Mouse (Mus musculus) lung, embryonic 14.5 days (tissue): Measurements from ENCODE around the gene Lrrc28. TPM values are rescaled to one million over a fixed set of nuclear protein-coding genes. Genes with fewer than 3 reads are reported as not detected.

Source experiments
- ATAC-seq: fragments of 200-750 bp; cut with Nextera tagmentation; 2 replicates; pipeline ENCODE4 v1.8.0; 2017; ENCODE audit warnings: mild to moderate bottlenecking, moderate TSS enrichment, moderate library complexity; ENCODE audit not compliant: insufficient read depth
- DNase-seq: peaks from one replicate; pipeline ENCODE4 v3.0.0-alpha.2; 2015
- H3K27ac ChIP-seq: fragments of 300-500 bp; sonication (generic); 2 replicates; pipeline ENCODE4 v1.5.1; 2014; ENCODE audit warnings: low read depth, mild to moderate bottlenecking, moderate library complexity
- H3K27me3 ChIP-seq: fragments of 300-500 bp; sonication (generic); 2 replicates; pipeline ENCODE4 v1.6.1; 2014; ENCODE audit warnings: low read length, control low read depth; ENCODE audit not compliant: insufficient read depth
- H3K36me3 ChIP-seq: fragments of 300-500 bp; sonication (generic); 2 replicates; pipeline ENCODE4 v1.6.1; 2014; ENCODE audit warnings: control low read depth; ENCODE audit not compliant: insufficient read depth
- H3K4me1 ChIP-seq: fragments of 300-500 bp; sonication (generic); 2 replicates; pipeline ENCODE4 v1.6.1; 2014; ENCODE audit warnings: antibody characterized with exemption, control low read depth; ENCODE audit not compliant: insufficient read depth
- H3K4me2 ChIP-seq: fragments of 300-500 bp; sonication (generic); 2 replicates; pipeline ENCODE4 v1.6.1; 2014; ENCODE audit warnings: mild to moderate bottlenecking
- H3K4me3 ChIP-seq: fragments of 300-500 bp; sonication (generic); 2 replicates; pipeline ENCODE4 v1.5.1; 2014; ENCODE audit warnings: low read depth, low read length
- H3K9ac ChIP-seq: fragments of 300-500 bp; sonication (generic); 2 replicates; pipeline ENCODE4 v1.6.1; 2014
- H3K9me3 ChIP-seq: fragments of 300-500 bp; sonication (generic); 2 replicates; pipeline ENCODE4 v1.6.1; 2016; ENCODE audit warnings: low read depth, low read length, control low read depth
- CTCF ChIP-seq: IDR thresholded peaks from 2 replicates; pipeline ENCODE4 v1.5.1; 2016; ENCODE audit warnings: antibody characterized with exemption, low read depth
- WGBS: fragments of 180-500 bp; shearing (Covaris S2); extraction: QIAGEN DNeasy Blood & Tissue Kit; methylation state at CpG from one replicate; pipeline ENCODE4 v1.1.7; 2014; 5-methylcytosine and 5-hydroxymethylcytosine counted together
- polyA plus RNA-seq: library from polyadenylated mRNA; unstranded; fragments of >200 nt; fragmentation: Nextera tagmentation; extraction: Ambion mirVana; gene quantifications from 2 replicates; pipeline ENCODE4 v1.2.1, GENCODE M21; 2014

Gene Lrrc28
- polyA plus RNA-seq, 1 experiment from 2014 or later = 16.6 TPM

DNA sequence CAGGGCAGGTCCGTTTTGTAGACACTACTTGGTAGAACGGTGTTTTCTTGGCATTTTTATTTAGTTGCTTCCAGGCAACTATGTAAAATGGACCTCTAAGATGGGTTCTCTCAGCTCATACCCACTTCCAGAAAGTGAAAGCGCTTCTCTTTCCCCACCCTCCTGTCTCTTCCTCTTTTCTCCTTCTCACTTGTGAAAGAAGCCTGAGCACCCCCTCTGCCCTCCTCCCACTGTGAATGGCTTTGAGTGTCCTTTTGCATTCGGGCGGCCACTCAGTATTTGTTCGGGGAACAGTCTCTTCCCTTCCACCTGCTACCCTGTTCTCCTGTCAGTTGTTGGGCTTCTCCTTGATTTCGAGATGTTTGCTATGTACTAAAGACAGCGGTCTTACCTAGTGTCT, 180.4 kb downstream of the Lrrc28 start:
- no peak overlapping the region for H3K27ac ChIP-seq
- no peaks in the 10 kb centered on the region for H3K9me3 ChIP-seq
- no peak for DNase-seq
- 86% methylated on average over 8 of the region's 8 CpGs for WGBS
- no peaks in the 10 kb centered on the region for H3K27me3 ChIP-seq
- no peak overlapping the region for H3K4me3 ChIP-seq
- no peak overlapping the region for H3K9ac ChIP-seq
- no peaks in the 10 kb centered on the region for H3K36me3 ChIP-seq
- ATAC-seq = no peak
- no peak for TF ChIP-seq CTCF
- H3K4me1 ChIP-seq = peaks cover 20% of the 10 kb centered on the region
- no peak overlapping the region for H3K4me2 ChIP-seq

DNA sequence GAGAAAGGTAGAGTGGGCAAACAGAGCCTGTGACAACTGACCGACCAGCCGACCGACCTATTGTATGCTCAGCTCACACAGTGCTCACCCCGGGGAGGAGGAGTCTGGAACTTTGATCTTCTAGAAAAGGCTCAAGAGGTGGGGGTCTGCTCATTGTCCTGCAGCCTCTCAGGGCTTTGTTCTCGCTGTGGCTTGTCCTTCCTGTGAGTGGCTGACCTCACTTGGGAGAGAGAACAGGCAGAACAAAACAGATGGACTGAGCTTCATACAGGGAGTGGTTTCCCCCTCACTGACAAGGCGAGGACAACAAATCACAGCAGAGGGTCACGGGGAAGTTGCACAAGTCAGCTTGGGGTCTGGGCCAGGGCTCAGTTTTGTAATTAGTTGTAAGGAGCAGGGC, 181.5 kb downstream of the Lrrc28 start:
- no peak overlapping the region for H3K4me3 ChIP-seq
- no peaks in the 10 kb centered on the region for H3K9me3 ChIP-seq
- 23% methylated on average over 7 of the region's 7 CpGs for WGBS
- no peak for TF ChIP-seq CTCF
- ATAC-seq (peak; percentile 38), DNase-seq (peak; percentile 79)
- no peaks in the 10 kb centered on the region for H3K27me3 ChIP-seq
- no peak overlapping the region for H3K4me2 ChIP-seq
- no peaks in the 10 kb centered on the region for H3K36me3 ChIP-seq
- H3K4me1 ChIP-seq = peaks cover 23% of the 10 kb centered on the region
- H3K9ac ChIP-seq = no peak overlapping the region
- peak overlapping the region; percentile 54; the same call in 1 of the 2 replicates for H3K27ac ChIP-seq

Other genes with a start within 250 kb of the Lrrc28 start
- gene Ttc23, start 2.1 kb upstream of the Lrrc28 start, polyA plus RNA-seq = 33.5 and 35.7 TPM in 2 replicates
- gene Synm, start 114.5 kb upstream of the Lrrc28 start, polyA plus RNA-seq = 4.8 and 5.6 TPM in 2 replicates